Mouse (Mus musculus): ENCODE data around the gene Il17a.

DNA sequence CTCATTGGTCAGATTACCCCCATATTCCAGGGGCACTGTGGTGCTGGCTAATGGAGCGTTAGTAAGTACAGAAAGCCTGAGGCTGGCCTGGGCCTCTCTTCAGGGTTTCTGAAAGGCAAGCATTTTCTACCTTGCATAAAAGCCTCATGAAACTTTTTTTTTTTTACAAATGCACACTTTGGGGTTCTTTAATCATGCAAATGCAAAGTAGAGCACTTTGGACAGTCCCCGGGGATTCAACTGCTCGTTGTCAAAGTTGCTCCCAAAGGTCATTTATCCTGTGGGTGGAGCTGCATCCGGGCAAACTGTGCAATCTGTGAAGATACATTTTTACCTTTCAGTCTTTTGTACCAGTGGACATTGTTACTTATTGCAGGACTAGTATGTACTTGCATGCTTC lies 30.7 kb downstream of the Il17a start:
- no peak for TF ChIP-seq CTCF (IDR thresholded peaks at IDR 0.05; ENCODE audit: low read depth, low read length)
- no peak for TF ChIP-seq TAL1 (conservative IDR thresholded peaks at IDR 0.05; ENCODE audit: low read depth, low read length)
- no peak for TF ChIP-seq GATA1 (IDR thresholded peaks at IDR 0.05; ENCODE audit: borderline replicate concordance, low read length)
- TF ChIP-seq POLR2AphosphoS5 (IDR thresholded peaks at IDR 0.05; ENCODE audit: insufficient replicate concordance, low read depth, low read length): no peak
